Mouse (Mus musculus) myocyte (in vitro differentiated cells): ENCODE results near the gene Cbarp. TPM values are rescaled to one million over a fixed set of nuclear protein-coding genes. Genes with fewer than 3 reads are reported as not detected.

Source experiments
- H3K27me3 ChIP-seq: one replicate; pipeline ENCODE4 v1.6.1; 2011; ENCODE audit not compliant: control insufficient read depth, insufficient read depth, insufficient read length
- H3K36me3 ChIP-seq: one replicate; pipeline ENCODE4 v1.6.1; 2011; ENCODE audit not compliant: control insufficient read depth, insufficient read depth
- H3K4me2 ChIP-seq: one replicate; pipeline ENCODE4 v1.6.1; 2011; ENCODE audit warnings: low read depth, control low read depth
- H3K4me3 ChIP-seq: one replicate; pipeline ENCODE4 v1.5.1; 2011; ENCODE audit warnings: mild to moderate bottlenecking, control low read depth, moderate library complexity
- H3K79me2 ChIP-seq: one replicate; pipeline ENCODE4 v1.6.1; 2011; ENCODE audit not compliant: control insufficient read depth, insufficient read depth
- H3ac ChIP-seq: one replicate; pipeline ENCODE4 v1.6.1; 2011; ENCODE audit not compliant: control insufficient read depth, insufficient read length
- CEBPB ChIP-seq: IDR thresholded peaks from 2 replicates; pipeline ENCODE4 v1.6.1; 2011; ENCODE audit warnings: mild to moderate bottlenecking, moderate library complexity; ENCODE audit not compliant: poor library complexity, insufficient read depth, severe bottlenecking
- E2F4 ChIP-seq: IDR thresholded peaks from one replicate; pipeline ENCODE4 v1.6.1; 2011; ENCODE audit warnings: mild to moderate bottlenecking, control low read depth, moderate library complexity; ENCODE audit not compliant: insufficient read depth
- MAX ChIP-seq: IDR thresholded peaks from one replicate; pipeline ENCODE4 v1.6.1; 2011; ENCODE audit warnings: low read depth, mild to moderate bottlenecking, control low read depth
- MYOD1 ChIP-seq, 3 experiments: IDR thresholded peaks; one replicate each; pipeline ENCODE4 v1.6.1; 2011; ENCODE audit warnings: control low read depth in 2 of 3, low read depth in 2 of 3, mild to moderate bottlenecking in 2 of 3, moderate library complexity in 1 of 3; ENCODE audit not compliant: insufficient read length in 2 of 3, control insufficient read depth in 1 of 3
- MYOG ChIP-seq, 3 experiments: IDR thresholded peaks; one replicate each; pipeline ENCODE4 v1.6.1; 2011; ENCODE audit warnings: control low read depth in 2 of 3, low read depth in 2 of 3, mild to moderate bottlenecking in 2 of 3; ENCODE audit not compliant: insufficient read length in 2 of 3, control insufficient read depth in 1 of 3, insufficient read depth in 1 of 3
- POLR2A ChIP-seq: IDR thresholded peaks from one replicate; pipeline ENCODE4 v1.6.1; 2011; ENCODE audit warnings: low read depth, mild to moderate bottlenecking, control low read depth, moderate library complexity; ENCODE audit not compliant: insufficient read length
- POLR2AphosphoS2 ChIP-seq: IDR thresholded peaks from one replicate; pipeline ENCODE4 v1.6.1; 2011; ENCODE audit warnings: low read depth, control low read depth; ENCODE audit not compliant: insufficient read length
- REST ChIP-seq: IDR thresholded peaks from one replicate; pipeline ENCODE4 v1.6.1; 2011; ENCODE audit warnings: mild to moderate bottlenecking, control low read depth, moderate library complexity; ENCODE audit not compliant: insufficient read depth, insufficient read length
- SRF ChIP-seq: IDR thresholded peaks from one replicate; pipeline ENCODE4 v1.6.1; 2011; ENCODE audit warnings: low read depth; ENCODE audit not compliant: control insufficient read depth, insufficient read length
- TCF12 ChIP-seq: IDR thresholded peaks from one replicate; pipeline ENCODE4 v1.6.1; 2011; ENCODE audit warnings: mild to moderate bottlenecking, control low read depth; ENCODE audit not compliant: poor library complexity, insufficient read depth, severe bottlenecking
- TCF3 ChIP-seq: IDR thresholded peaks from one replicate; pipeline ENCODE4 v1.6.1; 2011; ENCODE audit warnings: low read depth, control low read depth; ENCODE audit not compliant: insufficient read length
- USF1 ChIP-seq: IDR thresholded peaks from one replicate; pipeline ENCODE4 v1.6.1; 2011; ENCODE audit warnings: low read depth, mild to moderate bottlenecking, control low read depth, moderate library complexity
- polyA plus RNA-seq: library from polyadenylated mRNA; unstranded; fragments of >200 nt; fragmentation: generic; extraction: Trizol; gene quantifications from one replicate; pipeline ENCODE4 v1.2.1, GENCODE M21; 2012; ENCODE audit warnings: missing spikeins

Cbarp gene
- polyA plus RNA-seq, 1 experiment = 10.0 TPM

- Histone ChIP-seq H3K4me3 (peak overlapping the region; percentile 20), H3K27me3 (no peaks in the 10 kb centered on the region), H3K4me2 (peak overlapping the region; percentile 100), H3K79me2 (no peaks in the 10 kb centered on the region), H3ac (no peak overlapping the region), H3K36me3 (peaks cover 9% of the 10 kb centered on the region)
- TF ChIP-seq E2F4 = no peak
- no peak for TF ChIP-seq POLR2AphosphoS2
- peak; percentile 75 for TF ChIP-seq TCF3
- no peak for TF ChIP-seq USF1
- TF ChIP-seq SRF = peak; percentile 85
- no peak for TF ChIP-seq REST
- peak; percentile 51 to 97 (median 92) for TF ChIP-seq MYOD1 (IDR thresholded peaks at IDR 0.05; ENCODE audit: control insufficient read depth in 1 of 3, insufficient read length in 2 of 3, low read depth in 2 of 3)
- TF ChIP-seq MAX = no peak
- TF ChIP-seq CEBPB = peak; percentile 94
- TF ChIP-seq MYOG (IDR thresholded peaks at IDR 0.05; ENCODE audit: control insufficient read depth in 1 of 3, insufficient read depth in 1 of 3, insufficient read length in 2 of 3, low read depth in 2 of 3) = peak; percentile 98 to 99 (median 98)
- peak; percentile 89 for TF ChIP-seq TCF12
- TF ChIP-seq POLR2A = peak; percentile 49
These were observed 21.0 kb upstream of the Cbarp start for GRCm38 (mm10) chr10:80161522-80162242.

GRCm38 (mm10) chr10:80160455-80161371, 20.1 kb upstream of the Cbarp start:
- Histone ChIP-seq H3K4me3 (peak overlapping the region; percentile 20), H3K4me2 (peak overlapping the region; percentile 88), H3K79me2 (no peaks in the 10 kb centered on the region), H3K27me3 (no peaks in the 10 kb centered on the region), H3ac (no peak overlapping the region), H3K36me3 (peaks cover 19% of the 10 kb centered on the region)
- TF ChIP-seq REST = no peak
- peak; percentile 31 for TF ChIP-seq TCF3
- TF ChIP-seq CEBPB = no peak
- peak; percentile 18 for TF ChIP-seq SRF
- no peak for TF ChIP-seq USF1
- TF ChIP-seq E2F4 = no peak
- TF ChIP-seq MYOD1 (IDR thresholded peaks at IDR 0.05; ENCODE audit: control insufficient read depth in 1 of 3, insufficient read length in 2 of 3, low read depth in 2 of 3) = peak in 2 of 3 experiments; percentile 27 to 62
- TF ChIP-seq MAX = no peak
- TF ChIP-seq POLR2AphosphoS2 = peak; percentile 76
- TF ChIP-seq POLR2A = peak; percentile 65
- TF ChIP-seq MYOG (IDR thresholded peaks at IDR 0.05; ENCODE audit: control insufficient read depth in 1 of 3, insufficient read depth in 1 of 3, insufficient read length in 2 of 3, low read depth in 2 of 3) = peak in 2 of 3 experiments; percentile 21 to 73
- peak; percentile 15 for TF ChIP-seq TCF12

GRCm38 (mm10) chr10:80159561-80160454, 19.2 kb upstream of the Cbarp start:
- peaks cover 6% of the 10 kb centered on the region for H3K79me2 ChIP-seq
- peak overlapping the region; percentile 20 for H3K4me3 ChIP-seq
- TF ChIP-seq MAX = no peak
- TF ChIP-seq CEBPB = no peak
- TF ChIP-seq USF1 = no peak
- no peak for TF ChIP-seq TCF12
- TF ChIP-seq SRF = peak; percentile 87
- peak; percentile 48 for TF ChIP-seq POLR2AphosphoS2
- peak in 2 of 3 experiments; percentile 41 to 86 for TF ChIP-seq MYOD1 (IDR thresholded peaks at IDR 0.05; ENCODE audit: control insufficient read depth in 1 of 3, insufficient read length in 2 of 3, low read depth in 2 of 3)
- TF ChIP-seq REST = no peak
- TF ChIP-seq E2F4 = no peak
- TF ChIP-seq MYOG (IDR thresholded peaks at IDR 0.05; ENCODE audit: control insufficient read depth in 1 of 3, insufficient read depth in 1 of 3, insufficient read length in 2 of 3, low read depth in 2 of 3) = peak in 2 of 3 experiments; percentile 34 to 46
- TF ChIP-seq POLR2A = peak; percentile 62
- peak; percentile 20 for TF ChIP-seq TCF3
- no peak overlapping the region for H3ac ChIP-seq
- peak overlapping the region; percentile 97 for H3K4me2 ChIP-seq
- peaks cover 27% of the 10 kb centered on the region for H3K36me3 ChIP-seq
- H3K27me3 ChIP-seq = no peaks in the 10 kb centered on the region
